Mouse (Mus musculus) embryonic facial prominence, embryonic 11.5 days (tissue): ENCODE results near the gene Msi2. TPM values are rescaled to one million over a fixed set of nuclear protein-coding genes. Genes with fewer than 3 reads are reported as not detected.

ENCODE experiments used
- ATAC-seq: fragments of 200-750 bp; cut with Nextera tagmentation; replicated peaks from 2 replicates; pipeline ENCODE4 v1.8.0; 2017; ENCODE audit warnings: low read depth; ENCODE audit not compliant: insufficient number of reproducible peaks, low FRiP score, low TSS enrichment
- DNase-seq: peaks from one replicate; pipeline ENCODE4 v3.0.0-alpha.2; 2015; ENCODE audit warnings: low spot score
- H3K27ac ChIP-seq: fragments of 300-500 bp; sonication (generic); replicated peaks from 2 replicates; pipeline ENCODE4 v1.5.1; 2014; ENCODE audit warnings: mild to moderate bottlenecking, low read depth, low read length, control low read depth
- H3K27me3 ChIP-seq: fragments of 300-500 bp; sonication (generic); 2 replicates; pipeline ENCODE4 v1.6.1; 2014; ENCODE audit warnings: mild to moderate bottlenecking, low read length, moderate library complexity, mixed read lengths; ENCODE audit not compliant: control insufficient read depth, insufficient read depth
- H3K36me3 ChIP-seq: fragments of 300-500 bp; sonication (generic); replicated peaks from 2 replicates; pipeline ENCODE4 v1.6.1; 2014; ENCODE audit warnings: low read depth, mild to moderate bottlenecking, low read length, moderate library complexity, mixed read lengths; ENCODE audit not compliant: control insufficient read depth, insufficient read depth
- H3K4me1 ChIP-seq: fragments of 300-500 bp; sonication (generic); 2 replicates; pipeline ENCODE4 v1.6.1; 2014; ENCODE audit warnings: low read length, mixed read lengths; ENCODE audit not compliant: control insufficient read depth, insufficient read depth
- H3K4me2 ChIP-seq: fragments of 300-500 bp; sonication (generic); 2 replicates; pipeline ENCODE4 v1.6.1; 2014; ENCODE audit warnings: low read depth, mild to moderate bottlenecking, control low read depth, low read length, moderate library complexity
- H3K4me3 ChIP-seq: fragments of 300-500 bp; sonication (generic); 2 replicates; pipeline ENCODE4 v1.5.1; 2014; ENCODE audit warnings: low read depth, low read length, control low read depth
- H3K9ac ChIP-seq: fragments of 300-500 bp; sonication (generic); replicated peaks from 2 replicates; pipeline ENCODE4 v1.6.1; 2014; ENCODE audit warnings: mild to moderate bottlenecking, control low read depth, low read length
- H3K9me3 ChIP-seq: fragments of 300-500 bp; sonication (generic); replicated peaks from 2 replicates; pipeline ENCODE4 v1.6.1; 2016; ENCODE audit warnings: mild to moderate bottlenecking, low read length, inconsistent platforms, mixed read lengths; ENCODE audit not compliant: control insufficient read depth
- WGBS: fragments of 180-500 bp; shearing (Covaris S2); extraction: QIAGEN DNeasy Blood & Tissue Kit; methylation state at CpG from one replicate; pipeline ENCODE4 v1.1.7; 2014; 5-methylcytosine and 5-hydroxymethylcytosine counted together
- polyA plus RNA-seq: library from polyadenylated mRNA; unstranded; fragments of >200 nt; fragmentation: Nextera tagmentation; extraction: Ambion mirVana; gene quantifications from 2 replicates; pipeline ENCODE4 v1.2.1, GENCODE M21; 2014

Msi2 gene
- polyA plus RNA-seq, 1 experiment from 2014 or later: 13.4 TPM

GRCm38 (mm10) chr11:88620158-88620973, 97.9 kb downstream of the Msi2 start:
- ATAC-seq: no peak
- WGBS: 17% methylated on average over 15 of the region's 15 CpGs
- no peak overlapping the region for H3K9ac ChIP-seq
- H3K36me3 ChIP-seq: no peaks in the 10 kb centered on the region
- H3K27ac ChIP-seq: no peak overlapping the region
- H3K9me3 ChIP-seq: no peaks in the 10 kb centered on the region
- no peak overlapping the region for H3K4me3 ChIP-seq
- peak; percentile 63 for DNase-seq
- peaks cover 5% of the 10 kb centered on the region for H3K4me1 ChIP-seq
- H3K27me3 ChIP-seq: no peaks in the 10 kb centered on the region
- no peak overlapping the region for H3K4me2 ChIP-seq

- 53% methylated on average over 9 of the region's 9 CpGs for WGBS
- DNase-seq (no peak), ATAC-seq (no peak)
- H3K9ac ChIP-seq: no peak overlapping the region
- H3K27ac ChIP-seq: no peak overlapping the region
- H3K4me3 ChIP-seq: no peak overlapping the region
- no peaks in the 10 kb centered on the region for H3K27me3 ChIP-seq
- H3K4me1 ChIP-seq: peaks cover 5% of the 10 kb centered on the region
- no peaks in the 10 kb centered on the region for H3K36me3 ChIP-seq
- no peak overlapping the region for H3K4me2 ChIP-seq
- no peaks in the 10 kb centered on the region for H3K9me3 ChIP-seq
Measured at GRCm38 (mm10) chr11:88619468-88620157, 98.7 kb downstream of the Msi2 start.

- Histone ChIP-seq H3K27me3 (no peaks in the 10 kb centered on the region), H3K27ac (no peak overlapping the region), H3K4me3 (no peak overlapping the region), H3K4me2 (no peak overlapping the region), H3K36me3 (no peaks in the 10 kb centered on the region), H3K9me3 (no peaks in the 10 kb centered on the region), H3K9ac (no peak overlapping the region), H3K4me1 (peaks cover 5% of the 10 kb centered on the region)
- ATAC-seq (no peak), DNase-seq (no peak)
- WGBS: 46% methylated on average over 9 of the region's 9 CpGs
Measured at GRCm38 (mm10) chr11:88618732-88619309, 99.5 kb downstream of the Msi2 start.

GRCm38 (mm10) chr11:88618005-88618501, 100.3 kb downstream of the Msi2 start:
- Histone ChIP-seq H3K9ac (no peak overlapping the region), H3K4me3 (no peak overlapping the region), H3K36me3 (no peaks in the 10 kb centered on the region), H3K9me3 (no peaks in the 10 kb centered on the region), H3K27ac (no peak overlapping the region), H3K27me3 (no peaks in the 10 kb centered on the region), H3K4me1 (peaks cover 5% of the 10 kb centered on the region), H3K4me2 (no peak overlapping the region)
- WGBS: 79% methylated on average over 16 of the region's 16 CpGs
- no peak for ATAC-seq
- no peak for DNase-seq

- Histone ChIP-seq H3K4me3 (no peak overlapping the region), H3K4me1 (peaks cover 2% of the 10 kb centered on the region), H3K36me3 (no peaks in the 10 kb centered on the region), H3K9me3 (no peaks in the 10 kb centered on the region), H3K27ac (no peak overlapping the region), H3K4me2 (no peak overlapping the region), H3K9ac (no peak overlapping the region), H3K27me3 (no peaks in the 10 kb centered on the region)
- 97% methylated on average over 11 of the region's 11 CpGs for WGBS
- DNase-seq (no peak), ATAC-seq (no peak)
Measured at GRCm38 (mm10) chr11:88617380-88617779, 100.9 kb downstream of the Msi2 start.

GRCm38 (mm10) chr11:88614527-88615305, 103.6 kb downstream of the Msi2 start:
- ATAC-seq: no peak
- Histone ChIP-seq H3K9me3 (no peaks in the 10 kb centered on the region), H3K27ac (no peak overlapping the region), H3K36me3 (no peaks in the 10 kb centered on the region), H3K27me3 (no peaks in the 10 kb centered on the region), H3K4me3 (no peak overlapping the region), H3K4me1 (peaks cover 2% of the 10 kb centered on the region; the same call in 1 of the 2 replicates), H3K4me2 (no peak overlapping the region), H3K9ac (no peak overlapping the region)
- WGBS: 86% methylated on average over 11 of the region's 11 CpGs
- DNase-seq: no peak

- Histone ChIP-seq H3K27ac (no peak overlapping the region), H3K4me3 (no peak overlapping the region), H3K4me2 (no peak overlapping the region), H3K9me3 (no peaks in the 10 kb centered on the region), H3K4me1 (peaks cover 2% of the 10 kb centered on the region; the same call in 1 of the 2 replicates), H3K9ac (no peak overlapping the region), H3K27me3 (no peaks in the 10 kb centered on the region), H3K36me3 (no peaks in the 10 kb centered on the region)
- 73% methylated on average over 11 of the region's 11 CpGs for WGBS
- ATAC-seq (no peak), DNase-seq (no peak)
Measured at GRCm38 (mm10) chr11:88613771-88614526, 104.4 kb downstream of the Msi2 start.
